Mouse (Mus musculus): ENCODE data around the gene Slc24a2.

DNA sequence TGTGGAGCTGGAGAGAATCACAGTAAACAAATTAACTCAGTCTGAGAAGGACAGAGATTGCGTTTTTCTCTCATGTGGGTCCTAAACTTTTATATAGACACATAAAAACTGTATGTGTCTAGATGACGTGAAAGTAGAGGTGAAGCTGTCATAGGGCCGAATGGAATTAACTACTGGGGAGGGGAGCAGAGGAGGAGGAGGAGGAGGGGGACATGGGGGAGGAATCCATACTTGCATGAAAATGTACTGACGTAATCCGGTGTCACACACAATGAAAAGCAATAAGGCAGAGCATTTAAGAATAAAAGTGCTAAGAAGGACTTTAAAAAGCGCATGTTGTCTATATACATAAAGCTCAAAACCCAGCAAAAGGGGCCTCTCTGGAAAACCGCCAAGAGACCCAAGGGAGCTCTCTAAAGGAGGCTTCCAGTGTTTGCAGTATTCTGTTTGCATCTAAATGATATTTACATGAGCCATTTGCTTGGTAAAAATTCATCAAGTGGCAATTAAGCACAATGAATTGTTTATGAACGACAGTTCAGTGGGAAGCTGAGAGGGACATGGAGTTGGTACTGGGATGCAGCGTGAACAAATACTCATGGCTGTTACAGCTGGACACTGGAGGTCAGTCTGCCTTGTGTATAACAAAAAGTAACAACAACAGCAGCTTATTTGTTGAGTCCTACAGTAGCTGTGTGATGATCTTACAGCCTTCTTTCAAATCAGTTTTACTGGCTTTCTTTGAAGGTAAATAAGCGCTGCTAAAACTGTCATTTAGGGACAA is 45.9 kb downstream of the Slc24a2 start:
- TF ChIP-seq CTCF (IDR thresholded peaks at IDR 0.05; ENCODE audit: insufficient read depth, low read depth, low read length): no peak
- no peak for TF ChIP-seq POLR2A (IDR thresholded peaks at IDR 0.05; ENCODE audit: insufficient read depth, low read depth, low read length)
